Mouse (Mus musculus) mature B cell (primary cell): ENCODE measurements at regions not wholly inside any gene's neighbourhood (a gene's known extent, or its start where the extent isn't known, plus 50 kb on each side); places are given as distances from the start of the nearest gene placed in this dataset.

ENCODE experiments used
- in situ Hi-C: fragments of 300-500 bp; cut with MboI; formaldehyde crosslinking; loops from 2 replicates; pipeline ENCODE4 v1.14.3; 2019

GRCm38 (mm10) chr19:21028981-21029380, 75.0 kb upstream of the Tmc1 start:
- in situ Hi-C loops, result loop anchor here (25.0 kb wide), 2 partner anchors 233 to 533 kb away; partner anchors contain the start of gene Zfand5

GRCm38 (mm10) chr19:21012391-21012790, 58.4 kb upstream of the Tmc1 start:
- in situ Hi-C loops, result no loop called here

- in situ Hi-C loops, result no loop called here
Measured at GRCm38 (mm10) chr19:21009607-21010006, 55.6 kb upstream of the Tmc1 start.

DNA sequence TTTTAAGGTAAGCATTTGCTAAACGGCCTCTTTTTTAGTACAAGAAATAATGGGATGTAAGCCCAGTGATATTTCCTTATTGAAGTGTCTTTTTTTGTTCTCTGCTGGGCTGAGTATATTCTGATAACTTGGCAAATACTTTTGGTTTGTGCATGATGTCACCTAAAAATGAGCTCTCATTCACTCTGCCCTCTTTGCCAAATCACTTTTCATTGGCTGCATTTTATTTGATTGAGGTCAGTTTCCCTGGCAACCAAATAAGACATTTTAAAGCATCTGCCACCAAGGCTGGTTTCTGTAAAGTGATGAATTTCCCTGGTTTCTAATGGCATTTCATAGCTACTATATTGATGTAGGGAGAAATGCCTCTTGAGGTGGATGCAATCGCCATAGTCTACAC, 50.4 kb upstream of the Tmc1 start:
- in situ Hi-C loops, result no loop called here
